Mouse (Mus musculus): ENCODE results near the gene Mroh2a.

The Mroh2a gene

GRCm38 (mm10) chr1:88260114-88260513 lies 33.3 kb downstream of the Mroh2a start:
- peak; percentile 97 for DNase-seq

DNA sequence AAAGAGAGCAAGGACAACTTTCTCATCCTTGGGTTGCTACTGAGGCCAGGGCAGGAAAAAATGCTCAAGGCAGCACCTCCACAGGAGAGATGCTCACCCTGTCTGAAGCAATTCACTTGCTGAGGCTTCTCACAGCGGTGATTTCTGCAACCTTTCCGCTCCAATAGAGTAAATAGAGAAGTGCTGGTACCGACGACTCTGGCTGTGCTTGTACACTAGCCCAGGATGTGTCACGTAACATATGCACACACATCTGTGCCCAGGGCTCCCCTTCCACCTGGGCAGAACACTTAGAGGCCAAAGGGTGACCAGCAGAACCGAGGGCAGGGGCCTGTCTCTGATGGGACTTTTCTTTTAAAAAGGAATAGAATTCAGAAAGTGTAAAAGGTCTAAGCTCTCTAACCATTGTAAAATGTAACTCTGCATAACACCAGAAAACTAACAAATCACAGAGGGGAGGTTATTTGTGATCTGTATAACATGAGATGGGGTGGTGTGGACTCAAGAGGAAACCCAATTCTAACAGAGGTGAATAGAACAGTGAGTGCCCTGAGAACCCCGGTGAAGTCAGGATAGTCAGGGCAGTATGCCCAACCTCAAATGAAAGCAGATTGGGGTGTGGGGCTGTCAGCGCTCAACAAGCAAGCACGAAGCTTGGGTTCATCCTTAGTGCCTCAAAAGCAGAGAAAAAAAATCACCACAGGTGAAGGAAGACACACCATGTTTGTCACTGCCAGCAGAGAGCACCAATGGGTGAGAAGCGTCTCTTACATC lies 34.0 kb downstream of the Mroh2a start:
- DNase-seq, result no peak

GRCm38 (mm10) chr1:88261706-88262105 lies 34.9 kb downstream of the Mroh2a start:
- no peak for DNase-seq

- DNase-seq, result no peak
Measured at GRCm38 (mm10) chr1:88262255-88262654, 35.5 kb downstream of the Mroh2a start.

- no peak for DNase-seq
Measured at GRCm38 (mm10) chr1:88262961-88263360, 36.2 kb downstream of the Mroh2a start.

DNA sequence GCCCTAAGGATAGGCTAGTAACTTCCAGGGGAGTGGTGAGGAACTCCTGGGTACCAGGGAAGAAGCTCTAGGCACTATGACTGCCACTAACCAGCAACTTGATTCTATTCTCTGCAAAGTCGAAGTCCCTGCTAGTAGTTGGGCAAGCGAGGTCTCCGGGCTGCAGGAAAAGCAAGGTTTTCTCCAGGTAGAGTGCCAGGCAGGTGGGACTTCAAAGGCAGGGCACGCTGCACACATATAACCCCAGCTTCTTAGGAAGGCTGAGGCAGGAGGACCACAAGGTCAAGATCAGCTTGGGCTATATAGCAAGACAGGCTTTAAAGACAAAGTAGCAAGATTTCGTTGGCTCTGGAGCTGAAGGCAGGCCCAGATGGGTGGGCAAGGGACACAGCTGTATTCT lies 37.0 kb downstream of the Mroh2a start:
- no peak for DNase-seq

DNA sequence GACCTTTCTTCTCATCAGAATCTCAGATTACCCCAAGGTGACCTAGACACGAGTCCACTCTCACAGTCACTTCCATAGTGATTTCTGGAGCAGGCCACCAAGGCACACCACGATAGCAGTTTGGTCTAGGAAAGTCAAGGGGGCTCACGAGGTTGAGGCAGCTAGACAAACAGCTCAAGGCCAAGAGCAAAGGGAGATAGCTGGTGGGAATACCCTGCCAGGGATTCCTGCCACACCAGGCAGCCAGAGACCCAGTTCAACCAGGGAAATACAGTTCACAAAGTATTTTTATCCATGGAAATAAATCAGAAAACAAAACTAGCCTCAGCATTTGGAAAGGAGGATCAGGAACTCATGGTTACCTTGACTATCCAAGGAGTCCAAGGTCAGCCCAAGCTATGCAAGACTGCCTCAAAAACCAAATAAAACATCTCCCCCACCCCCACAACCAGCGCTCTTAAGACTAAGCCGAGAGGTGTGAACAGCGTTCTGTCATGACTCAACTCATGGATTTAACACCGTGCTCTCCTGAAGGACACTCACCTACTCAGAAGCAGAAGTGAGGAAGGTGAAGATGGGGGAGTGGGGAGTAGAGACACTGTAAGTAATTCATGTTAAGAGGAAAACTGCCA lies 37.6 kb downstream of the Mroh2a start:
- no peak for DNase-seq

DNA sequence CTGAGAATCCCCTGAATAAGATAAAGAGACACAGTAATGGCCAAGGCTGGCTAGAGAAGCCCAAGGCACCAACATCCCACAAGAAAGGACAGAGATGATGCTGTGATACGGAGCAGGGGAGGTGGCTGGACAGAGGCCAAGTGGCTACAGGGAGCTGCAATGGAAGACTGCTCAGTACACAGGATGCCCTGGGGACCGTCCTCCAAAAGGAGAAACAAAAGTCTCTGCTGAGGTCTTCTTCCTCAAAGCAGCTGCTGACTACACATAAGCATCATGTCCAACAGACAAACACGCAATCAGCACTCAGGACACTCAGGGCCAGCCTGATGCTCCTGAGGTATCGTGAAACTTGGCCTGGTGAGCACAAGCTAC lies 38.1 kb downstream of the Mroh2a start:
- no peak for DNase-seq

DNA sequence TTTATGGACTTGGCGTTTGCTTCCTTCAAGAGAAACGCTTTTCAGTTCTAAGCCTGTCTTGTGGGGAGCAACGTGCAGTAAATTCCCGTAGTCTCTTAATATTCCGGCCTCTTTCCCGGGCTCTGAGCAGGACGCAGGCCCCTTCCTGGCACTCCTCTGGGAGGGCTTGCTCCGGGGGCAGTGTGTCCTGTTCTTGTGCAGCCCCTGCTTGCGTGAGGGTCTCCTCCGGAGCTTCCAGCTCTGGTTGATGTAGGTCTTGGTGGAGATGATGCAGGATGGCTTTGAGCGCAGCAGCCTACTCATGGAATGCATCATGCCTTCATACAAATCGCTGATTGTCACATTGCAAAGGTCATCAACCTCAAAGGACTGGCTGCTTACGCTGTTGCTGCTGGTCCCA lies 39.3 kb downstream of the Mroh2a start:
- DNase-seq, result no peak

GRCm38 (mm10) chr1:88267489-88267888 lies 40.7 kb downstream of the Mroh2a start:
- no peak for DNase-seq

DNA sequence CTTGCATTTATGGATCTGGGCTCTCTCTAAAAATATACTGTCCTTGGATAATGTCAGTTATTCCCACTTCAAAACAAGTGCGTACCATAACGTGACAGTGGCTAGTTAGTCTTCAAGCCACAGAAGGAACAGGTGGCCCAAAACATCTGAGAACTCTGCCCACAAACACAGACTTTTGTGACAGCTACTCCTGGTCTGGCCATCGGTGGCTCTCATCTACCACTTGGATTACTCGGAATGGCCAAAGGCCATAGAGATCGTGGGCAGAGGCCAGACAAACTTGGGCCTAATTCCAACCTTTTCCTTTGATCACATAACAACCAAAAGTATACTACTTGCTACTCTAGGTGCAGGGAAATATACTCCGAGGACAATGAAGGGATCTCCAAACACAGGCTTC lies 41.3 kb downstream of the Mroh2a start:
- no peak for DNase-seq

DNA sequence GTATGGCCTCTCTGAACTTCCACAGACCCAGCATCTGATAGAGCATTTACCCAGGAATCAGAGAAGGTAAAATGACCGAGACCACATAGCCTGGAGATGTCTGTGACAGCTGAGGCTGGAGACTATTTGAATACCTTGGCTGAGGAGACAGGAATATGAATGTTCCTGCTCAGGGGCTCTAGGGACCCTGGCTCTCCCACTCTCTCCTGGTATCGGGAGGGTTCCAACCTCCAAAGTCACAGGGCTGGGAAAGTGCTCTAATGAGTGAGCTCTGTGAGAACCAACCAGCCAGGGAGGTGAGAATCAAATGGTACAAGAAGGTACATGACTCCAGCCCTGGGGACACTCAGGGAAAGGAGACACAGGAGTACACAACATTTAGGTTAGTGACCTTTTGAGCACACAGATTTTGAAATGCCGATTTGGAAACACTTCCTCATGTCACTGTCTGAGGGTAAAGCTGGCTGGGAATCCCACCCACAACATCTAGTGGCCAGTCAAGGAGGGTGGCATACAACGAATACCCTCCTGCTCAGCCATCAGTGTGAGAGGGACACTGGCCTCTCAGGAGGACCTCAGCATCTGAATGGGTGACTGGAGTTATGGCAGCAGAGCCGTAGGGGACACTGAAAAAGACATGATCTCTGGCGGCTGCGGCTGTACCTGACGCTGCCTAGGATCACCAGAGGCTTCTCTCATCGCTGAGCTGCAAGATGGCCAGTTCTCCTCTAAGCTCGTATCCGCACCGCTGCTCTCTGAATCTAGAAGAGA lies 42.9 kb downstream of the Mroh2a start:
- DNase-seq, result peak; percentile 94

- DNase-seq, result peak; percentile 89
Measured at GRCm38 (mm10) chr1:88272851-88273250, 46.1 kb downstream of the Mroh2a start.

DNA sequence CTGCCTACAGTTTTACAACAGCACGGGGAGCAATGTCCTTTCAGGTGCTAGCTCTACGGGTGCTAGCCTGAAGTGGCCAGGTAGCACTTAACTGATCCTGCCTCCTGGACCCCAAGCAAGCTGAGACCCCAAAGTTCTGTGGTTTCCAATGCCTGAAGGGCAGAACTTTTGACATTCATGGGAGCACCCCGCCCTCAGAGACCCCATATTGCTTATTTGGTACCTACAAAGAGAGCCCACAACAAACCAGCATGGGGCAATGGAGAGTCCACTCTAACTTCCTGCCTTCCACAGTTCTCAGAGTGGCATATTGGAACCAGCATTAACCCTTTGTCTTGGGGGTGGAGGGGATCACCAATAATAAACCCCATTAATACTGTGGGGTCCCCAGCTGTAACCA lies 46.5 kb downstream of the Mroh2a start:
- DNase-seq, result peak; percentile 91

DNA sequence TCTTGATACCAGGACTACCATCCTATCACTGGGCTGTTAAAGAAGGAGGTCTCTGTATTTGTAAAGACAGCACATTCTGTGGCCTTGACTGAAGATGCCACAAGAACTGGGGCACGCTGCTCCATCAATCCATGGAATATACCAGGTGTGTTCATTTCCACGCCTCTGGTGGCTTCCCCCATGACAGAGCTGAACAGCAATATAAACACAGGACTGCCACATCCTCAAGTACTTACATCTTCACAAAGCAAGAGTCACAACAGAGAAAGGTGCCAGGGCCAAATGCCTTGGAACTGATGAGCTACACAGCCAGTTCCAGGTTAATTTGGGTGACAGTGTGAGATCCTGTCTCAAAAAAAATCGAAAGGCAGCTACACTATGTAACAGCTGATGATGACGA lies 47.0 kb downstream of the Mroh2a start:
- peak; percentile 94 for DNase-seq

DNA sequence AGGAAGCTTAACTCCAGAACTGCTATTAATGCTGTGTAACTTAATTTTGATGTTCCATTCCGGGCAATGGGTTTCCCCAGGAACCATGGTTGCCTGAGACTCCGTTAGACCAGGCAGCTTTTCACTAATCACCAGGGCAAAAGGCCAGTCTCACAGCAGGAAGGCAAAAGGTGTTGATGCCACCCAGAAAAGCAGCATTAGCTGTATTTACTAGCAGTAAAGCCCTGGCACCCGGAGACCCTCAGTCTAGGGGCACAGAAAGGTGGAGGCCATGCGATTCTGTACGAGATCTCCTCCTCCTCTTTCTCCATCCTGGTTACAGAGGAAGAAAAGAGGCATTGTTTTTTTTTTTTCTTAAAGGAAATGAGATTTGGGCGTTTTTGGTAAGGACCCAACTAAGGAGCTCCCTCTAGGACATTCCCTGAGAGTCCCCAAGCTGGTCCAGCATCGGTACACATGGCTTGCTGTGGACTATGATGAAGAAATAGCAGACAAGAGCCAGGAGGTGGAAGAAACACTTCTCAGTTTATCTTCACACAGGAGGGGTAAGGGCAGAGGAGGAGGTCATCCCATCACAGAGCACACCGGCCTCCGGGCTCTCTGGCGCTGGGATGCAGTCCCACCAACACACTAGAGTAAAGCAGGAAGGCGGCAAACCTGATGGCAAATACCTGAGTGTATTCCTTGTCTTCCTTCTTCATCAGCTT lies 47.7 kb downstream of the Mroh2a start:
- peak; percentile 89 for DNase-seq

DNA sequence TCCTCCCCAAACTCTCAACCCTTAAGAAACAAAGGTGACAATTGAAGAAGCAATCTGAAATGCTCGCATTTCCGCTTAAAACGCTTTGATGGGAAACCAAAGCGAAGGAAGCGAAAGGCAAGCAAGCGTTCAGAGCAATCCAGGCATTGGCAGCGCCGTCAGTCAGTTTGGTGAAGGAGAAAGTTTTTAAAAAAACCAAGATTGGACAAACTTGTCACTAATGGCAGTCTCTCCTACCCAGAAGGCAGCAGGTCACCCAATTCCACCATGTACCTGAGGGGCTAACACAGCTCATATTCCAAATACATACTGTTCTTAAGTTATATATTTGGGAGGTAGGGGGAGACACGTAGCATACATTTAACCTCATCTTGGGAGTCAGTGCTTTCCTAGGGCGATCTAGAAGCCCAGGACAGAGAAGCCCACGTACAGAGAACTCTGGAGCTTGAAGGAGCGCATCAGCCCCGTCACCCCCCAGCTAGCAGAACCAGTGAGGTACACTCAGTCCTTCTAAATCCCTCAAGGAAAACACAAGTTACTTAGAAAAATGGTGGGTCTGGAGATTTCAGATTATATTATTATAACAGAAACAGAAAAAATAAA lies 48.4 kb downstream of the Mroh2a start:
- DNase-seq, result peak; percentile 90

DNA sequence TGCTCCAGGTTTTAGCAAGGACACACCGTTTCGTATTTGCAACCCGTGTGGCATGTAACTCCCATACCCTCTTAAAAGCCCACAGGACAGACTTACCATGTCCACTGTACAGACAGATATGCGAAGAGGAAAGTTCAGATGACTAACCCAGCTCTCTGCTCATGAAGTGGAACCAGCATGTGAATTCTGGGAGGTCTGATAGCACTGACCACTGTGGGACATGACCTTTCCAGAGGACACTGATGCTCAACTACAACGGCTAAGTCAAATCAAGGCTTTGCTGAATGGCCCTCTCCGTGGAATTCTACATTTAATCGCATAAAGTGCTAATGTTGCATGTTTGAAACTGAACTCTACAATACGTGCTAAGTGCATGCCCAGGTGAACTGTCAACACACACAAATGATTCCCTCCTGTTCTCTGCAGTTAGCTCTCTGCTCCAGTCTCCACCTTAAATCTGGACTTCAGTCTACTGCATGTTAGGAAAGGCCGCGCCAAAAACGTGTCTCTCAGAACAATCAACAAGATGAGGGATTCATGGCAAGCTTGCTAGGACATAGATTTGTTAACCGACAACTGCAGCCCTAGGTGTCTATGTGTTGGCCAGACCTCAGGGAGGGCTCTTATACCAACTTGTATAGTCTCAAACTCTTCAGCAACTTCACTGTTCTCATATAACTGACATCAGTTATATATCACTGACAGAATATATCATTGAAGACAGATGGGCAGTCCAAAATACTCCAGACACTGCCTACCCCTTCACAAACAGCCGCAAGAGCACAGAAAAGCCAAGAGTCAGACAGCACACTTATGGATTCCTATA lies 49.1 kb downstream of the Mroh2a start:
- peak; percentile 93 for DNase-seq

- no peak for DNase-seq
Measured at GRCm38 (mm10) chr1:88276524-88277097, 49.8 kb downstream of the Mroh2a start.

DNA sequence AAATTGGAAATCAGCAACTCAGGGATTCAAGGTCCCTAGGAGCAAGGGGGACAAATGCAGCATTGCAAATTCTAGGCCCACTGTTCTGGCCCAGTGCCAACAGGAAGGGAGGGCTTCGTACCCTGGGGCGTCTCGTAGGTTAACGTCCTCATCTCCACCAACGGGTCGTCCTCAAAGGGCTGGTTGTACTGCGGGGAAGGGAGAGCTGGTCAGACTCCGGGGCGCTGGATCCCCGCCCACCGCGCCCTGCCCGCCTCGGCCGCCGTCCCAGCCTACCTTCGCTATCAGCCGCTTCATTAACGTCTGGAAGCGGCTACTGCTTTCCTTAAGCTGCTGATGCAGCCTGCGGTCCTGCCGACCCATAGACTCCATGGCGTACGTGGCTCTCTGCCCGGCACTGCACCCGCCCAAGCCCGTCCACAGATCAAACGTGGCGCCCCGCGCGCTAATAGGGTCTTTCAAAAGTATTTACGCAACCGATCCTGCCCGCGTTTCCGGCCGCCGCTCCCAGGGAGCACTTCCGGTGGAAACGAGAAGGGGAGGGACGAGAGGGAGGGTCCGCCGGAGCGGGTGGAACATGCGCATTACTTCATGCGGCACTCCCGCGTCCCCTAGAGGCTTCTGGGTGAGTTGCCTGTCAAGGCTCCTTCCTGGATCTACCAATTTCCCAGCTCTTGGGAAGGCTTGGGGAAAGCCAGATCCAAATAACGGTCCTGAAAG lies 50.5 kb downstream of the Mroh2a start, which contains the start of the genes Hjurp and Trpm8:
Gene Hjurp, minus strand, starts transcription at position 536 of the 720 bp plus-strand sequence.
Gene Trpm8, plus strand, starts transcription at position 564 of the 720 bp plus-strand sequence.
- peak; percentile 100 for DNase-seq

Measured in heart, adult 11 months (tissue).